Mouse (Mus musculus): ENCODE data around the gene Gng13. TPM values are rescaled to one million over a fixed set of nuclear protein-coding genes. Genes with fewer than 3 reads are reported as not detected.

Gene Gng13
- total and polyA plus RNA-seq, 3 experiments: 0.13 to 3.9 TPM; not detected in 1

Other genes starting within 250 kb of the Gng13 start
- not detected in 2 replicates for gene Sstr5, start 219.9 kb upstream of the Gng13 start, total RNA-seq (2012; rRNA removed)
- gene Sstr5, start 219.9 kb upstream of the Gng13 start, polyA plus RNA-seq (2012; ENCODE audit: insufficient read depth in 1 of 2, insufficient read length in 2 of 2, low read depth in 1 of 2, low replicate concordance in 2 of 2, missing spikeins in 1 of 2): not detected
- not detected in 2 replicates for gene Sox8, start 146.5 kb upstream of the Gng13 start, total RNA-seq (2012; rRNA removed)
- not detected for gene Sox8, start 146.5 kb upstream of the Gng13 start, polyA plus RNA-seq (2012; ENCODE audit: insufficient read depth in 1 of 2, insufficient read length in 2 of 2, low read depth in 1 of 2, low replicate concordance in 2 of 2, missing spikeins in 1 of 2)
- 14.0 and 16.0 TPM in 2 replicates for gene Lmf1, start 138.1 kb upstream of the Gng13 start, total RNA-seq (2012; rRNA removed)
- gene Lmf1, start 138.1 kb upstream of the Gng13 start, polyA plus RNA-seq (2012; ENCODE audit: insufficient read depth in 1 of 2, insufficient read length in 2 of 2, low read depth in 1 of 2, low replicate concordance in 2 of 2, missing spikeins in 1 of 2): 10 to 100 TPM in 1 of 2 experiments, not detected in 1; 30.5 TPM
- 29.9 and 35.5 TPM in 2 replicates for gene Chtf18, start 10.2 kb downstream of the Gng13 start, total RNA-seq (2012; rRNA removed)
- gene Chtf18, start 10.2 kb downstream of the Gng13 start, polyA plus RNA-seq (2012; ENCODE audit: insufficient read depth in 1 of 2, insufficient read length in 2 of 2, low read depth in 1 of 2, low replicate concordance in 2 of 2, missing spikeins in 1 of 2): 10 to 100 TPM in 1 of 2 experiments, not detected in 1; 71.1 TPM
- 7.3 and 8.2 TPM in 2 replicates for gene Rpusd1, start 10.5 kb downstream of the Gng13 start, total RNA-seq (2012; rRNA removed)
- 10 to 100 TPM in 1 of 2 experiments, not detected in 1; 23.9 TPM for gene Rpusd1, start 10.5 kb downstream of the Gng13 start, polyA plus RNA-seq (2012; ENCODE audit: insufficient read depth in 1 of 2, insufficient read length in 2 of 2, low read depth in 1 of 2, low replicate concordance in 2 of 2, missing spikeins in 1 of 2)
- gene Mslnl, start 18.9 kb downstream of the Gng13 start, total RNA-seq (2012; rRNA removed): 0.08 TPM in 1 of 2 replicates, not detected in the other
- gene Mslnl, start 18.9 kb downstream of the Gng13 start, polyA plus RNA-seq (2012; ENCODE audit: insufficient read depth in 1 of 2, insufficient read length in 2 of 2, low read depth in 1 of 2, low replicate concordance in 2 of 2, missing spikeins in 1 of 2): under 1 TPM in 1 of 2 experiments, not detected in 1; 0.08 TPM
- gene Msln, start 37.2 kb downstream of the Gng13 start, total RNA-seq (2012; rRNA removed): not detected in 2 replicates
- gene Msln, start 37.2 kb downstream of the Gng13 start, polyA plus RNA-seq (2012; ENCODE audit: insufficient read depth in 1 of 2, insufficient read length in 2 of 2, low read depth in 1 of 2, low replicate concordance in 2 of 2, missing spikeins in 1 of 2): not detected
- gene Narfl, start 56.6 kb downstream of the Gng13 start, total RNA-seq (2012; rRNA removed): 26.9 and 34.3 TPM in 2 replicates
- 10 to 100 TPM in 1 of 2 experiments, not detected in 1; 30.6 TPM for gene Narfl, start 56.6 kb downstream of the Gng13 start, polyA plus RNA-seq (2012; ENCODE audit: insufficient read depth in 1 of 2, insufficient read length in 2 of 2, low read depth in 1 of 2, low replicate concordance in 2 of 2, missing spikeins in 1 of 2)
- gene Haghl, start 68.5 kb downstream of the Gng13 start, total RNA-seq (2012; rRNA removed): 10.7 and 12.6 TPM in 2 replicates
- gene Haghl, start 68.5 kb downstream of the Gng13 start, polyA plus RNA-seq (2012; ENCODE audit: insufficient read depth in 1 of 2, insufficient read length in 2 of 2, low read depth in 1 of 2, low replicate concordance in 2 of 2, missing spikeins in 1 of 2): 10 to 100 TPM in 1 of 2 experiments, not detected in 1; 13.2 TPM
- gene Ccdc78, start 69.4 kb downstream of the Gng13 start, total RNA-seq (2012; rRNA removed): 0.08 TPM in 1 of 2 replicates, not detected in the other
- gene Ccdc78, start 69.4 kb downstream of the Gng13 start, polyA plus RNA-seq (2012; ENCODE audit: insufficient read depth in 1 of 2, insufficient read length in 2 of 2, low read depth in 1 of 2, low replicate concordance in 2 of 2, missing spikeins in 1 of 2): under 1 TPM in 1 of 2 experiments, not detected in 1; 0.85 TPM
- gene Fam173a, start 75.7 kb downstream of the Gng13 start, total RNA-seq (2012; rRNA removed): 35.3 and 39.0 TPM in 2 replicates
- 10 to 100 TPM in 1 of 2 experiments, not detected in 1; 36.6 TPM for gene Fam173a, start 75.7 kb downstream of the Gng13 start, polyA plus RNA-seq (2012; ENCODE audit: insufficient read depth in 1 of 2, insufficient read length in 2 of 2, low read depth in 1 of 2, low replicate concordance in 2 of 2, missing spikeins in 1 of 2)
- 0.92 TPM in 1 of 2 replicates, not detected in the other for gene AC134908.4, start 78.5 kb downstream of the Gng13 start, total RNA-seq (2012; rRNA removed)
- gene AC134908.4, start 78.5 kb downstream of the Gng13 start, polyA plus RNA-seq (2012; ENCODE audit: insufficient read depth in 1 of 2, insufficient read length in 2 of 2, low read depth in 1 of 2, low replicate concordance in 2 of 2, missing spikeins in 1 of 2): not detected
- gene Metrn, start 80.0 kb downstream of the Gng13 start, total RNA-seq (2012; rRNA removed): 95.7 and 104 TPM in 2 replicates
- 100 to 1,000 TPM in 1 of 2 experiments, not detected in 1; 116 TPM for gene Metrn, start 80.0 kb downstream of the Gng13 start, polyA plus RNA-seq (2012; ENCODE audit: insufficient read depth in 1 of 2, insufficient read length in 2 of 2, low read depth in 1 of 2, low replicate concordance in 2 of 2, missing spikeins in 1 of 2)
- gene Fbxl16, start 91.9 kb downstream of the Gng13 start, total RNA-seq (2012; rRNA removed): not detected in 2 replicates
- under 1 TPM in 1 of 2 experiments, not detected in 1; 0.11 TPM for gene Fbxl16, start 91.9 kb downstream of the Gng13 start, polyA plus RNA-seq (2012; ENCODE audit: insufficient read depth in 1 of 2, insufficient read length in 2 of 2, low read depth in 1 of 2, low replicate concordance in 2 of 2, missing spikeins in 1 of 2)
- gene Wdr24, start 106.5 kb downstream of the Gng13 start, total RNA-seq (2012; rRNA removed): 29.4 and 38.8 TPM in 2 replicates
- 10 to 100 TPM in 1 of 2 experiments, not detected in 1; 35.0 TPM for gene Wdr24, start 106.5 kb downstream of the Gng13 start, polyA plus RNA-seq (2012; ENCODE audit: insufficient read depth in 1 of 2, insufficient read length in 2 of 2, low read depth in 1 of 2, low replicate concordance in 2 of 2, missing spikeins in 1 of 2)
- gene Jmjd8, start 111.7 kb downstream of the Gng13 start, total RNA-seq (2012; rRNA removed): 12.9 and 13.1 TPM in 2 replicates
- gene Jmjd8, start 111.7 kb downstream of the Gng13 start, polyA plus RNA-seq (2012; ENCODE audit: insufficient read depth in 1 of 2, insufficient read length in 2 of 2, low read depth in 1 of 2, low replicate concordance in 2 of 2, missing spikeins in 1 of 2): 10 to 100 TPM in 1 of 2 experiments, not detected in 1; 23.9 TPM
- 74.0 and 75.0 TPM in 2 replicates for gene Stub1, start 116.2 kb downstream of the Gng13 start, total RNA-seq (2012; rRNA removed)
- gene Stub1, start 116.2 kb downstream of the Gng13 start, polyA plus RNA-seq (2012; ENCODE audit: insufficient read depth in 1 of 2, insufficient read length in 2 of 2, low read depth in 1 of 2, low replicate concordance in 2 of 2, missing spikeins in 1 of 2): 10 to 100 TPM in 1 of 2 experiments, not detected in 1; 99.7 TPM
- gene Rhbdl1, start 120.1 kb downstream of the Gng13 start, total RNA-seq (2012; rRNA removed): 1.4 TPM in 2 replicates
- gene Rhbdl1, start 120.1 kb downstream of the Gng13 start, polyA plus RNA-seq (2012; ENCODE audit: insufficient read depth in 1 of 2, insufficient read length in 2 of 2, low read depth in 1 of 2, low replicate concordance in 2 of 2, missing spikeins in 1 of 2): 1 to 10 TPM in 1 of 2 experiments, not detected in 1; 4.0 TPM
- 2.8 and 4.9 TPM in 2 replicates for gene Gm20683, start 124.6 kb downstream of the Gng13 start, total RNA-seq (2012; rRNA removed)
- gene Gm20683, start 124.6 kb downstream of the Gng13 start, polyA plus RNA-seq (2012; ENCODE audit: insufficient read depth in 1 of 2, insufficient read length in 2 of 2, low read depth in 1 of 2, low replicate concordance in 2 of 2, missing spikeins in 1 of 2): 1 to 10 TPM in 1 of 2 experiments, not detected in 1; 6.8 TPM
- gene Rhot2, start 127.7 kb downstream of the Gng13 start, total RNA-seq (2012; rRNA removed): 24.9 and 29.1 TPM in 2 replicates
- gene Rhot2, start 127.7 kb downstream of the Gng13 start, polyA plus RNA-seq (2012; ENCODE audit: insufficient read depth in 1 of 2, insufficient read length in 2 of 2, low read depth in 1 of 2, low replicate concordance in 2 of 2, missing spikeins in 1 of 2): 10 to 100 TPM in 1 of 2 experiments, not detected in 1; 54.5 TPM
- gene Wdr90, start 144.3 kb downstream of the Gng13 start, total RNA-seq (2012; rRNA removed): 22.5 and 23.7 TPM in 2 replicates
- gene Wdr90, start 144.3 kb downstream of the Gng13 start, polyA plus RNA-seq (2012; ENCODE audit: insufficient read depth in 1 of 2, insufficient read length in 2 of 2, low read depth in 1 of 2, low replicate concordance in 2 of 2, missing spikeins in 1 of 2): 10 to 100 TPM in 1 of 2 experiments, not detected in 1; 44.5 TPM
- gene Mcrip2, start 151.6 kb downstream of the Gng13 start, total RNA-seq (2012; rRNA removed): 73.9 and 88.9 TPM in 2 replicates
- 100 to 1,000 TPM; 107 to 281 TPM for gene Mcrip2, start 151.6 kb downstream of the Gng13 start, polyA plus RNA-seq (2012; ENCODE audit: insufficient read depth in 1 of 2, insufficient read length in 2 of 2, low read depth in 1 of 2, low replicate concordance in 2 of 2, missing spikeins in 1 of 2)
- gene Mettl26, start 157.9 kb downstream of the Gng13 start, total RNA-seq (2012; rRNA removed): 31.7 and 33.6 TPM in 2 replicates
- 10 to 100 TPM in 1 of 2 experiments, not detected in 1; 50.6 TPM for gene Mettl26, start 157.9 kb downstream of the Gng13 start, polyA plus RNA-seq (2012; ENCODE audit: insufficient read depth in 1 of 2, insufficient read length in 2 of 2, low read depth in 1 of 2, low replicate concordance in 2 of 2, missing spikeins in 1 of 2)
- 0.13 and 0.19 TPM in 2 replicates for gene Wfikkn1, start 163.7 kb downstream of the Gng13 start, total RNA-seq (2012; rRNA removed)
- under 1 TPM in 1 of 2 experiments, not detected in 1; 0.53 TPM for gene Wfikkn1, start 163.7 kb downstream of the Gng13 start, polyA plus RNA-seq (2012; ENCODE audit: insufficient read depth in 1 of 2, insufficient read length in 2 of 2, low read depth in 1 of 2, low replicate concordance in 2 of 2, missing spikeins in 1 of 2)
- 3.7 and 4.8 TPM in 2 replicates for gene Rab40c, start 202.6 kb downstream of the Gng13 start, total RNA-seq (2012; rRNA removed)
- gene Rab40c, start 202.6 kb downstream of the Gng13 start, polyA plus RNA-seq (2012; ENCODE audit: insufficient read depth in 1 of 2, insufficient read length in 2 of 2, low read depth in 1 of 2, low replicate concordance in 2 of 2, missing spikeins in 1 of 2): 10 to 100 TPM in 1 of 2 experiments, not detected in 1; 23.2 TPM
- gene Pigq, start 227.8 kb downstream of the Gng13 start, total RNA-seq (2012; rRNA removed): 50.7 and 67.8 TPM in 2 replicates
- gene Pigq, start 227.8 kb downstream of the Gng13 start, polyA plus RNA-seq (2012; ENCODE audit: insufficient read depth in 1 of 2, insufficient read length in 2 of 2, low read depth in 1 of 2, low replicate concordance in 2 of 2, missing spikeins in 1 of 2): 100 to 1,000 TPM; 193 to 825 TPM
- 0.16 and 0.23 TPM in 2 replicates for gene Nhlrc4, start 227.8 kb downstream of the Gng13 start, total RNA-seq (2012; rRNA removed)
- gene Nhlrc4, start 227.8 kb downstream of the Gng13 start, polyA plus RNA-seq (2012; ENCODE audit: insufficient read depth in 1 of 2, insufficient read length in 2 of 2, low read depth in 1 of 2, low replicate concordance in 2 of 2, missing spikeins in 1 of 2): under 1 TPM in 1 of 2 experiments, not detected in 1; 0.19 TPM
- not detected in 2 replicates for gene A930017K11Rik, start 235.4 kb downstream of the Gng13 start, total RNA-seq (2012; rRNA removed)
- not detected for gene A930017K11Rik, start 235.4 kb downstream of the Gng13 start, polyA plus RNA-seq (2012; ENCODE audit: insufficient read depth in 1 of 2, insufficient read length in 2 of 2, low read depth in 1 of 2, low replicate concordance in 2 of 2, missing spikeins in 1 of 2)

Measured in MEL (cell line).